Mouse (Mus musculus): Measurements from ENCODE around the gene Med26. TPM values are rescaled to one million over a fixed set of nuclear protein-coding genes. Genes with fewer than 3 reads are reported as not detected.

Med26 gene
- total and polyA plus RNA-seq, 2 experiments from 2014 or later, result 14.2 to 18.6 TPM

DNA sequence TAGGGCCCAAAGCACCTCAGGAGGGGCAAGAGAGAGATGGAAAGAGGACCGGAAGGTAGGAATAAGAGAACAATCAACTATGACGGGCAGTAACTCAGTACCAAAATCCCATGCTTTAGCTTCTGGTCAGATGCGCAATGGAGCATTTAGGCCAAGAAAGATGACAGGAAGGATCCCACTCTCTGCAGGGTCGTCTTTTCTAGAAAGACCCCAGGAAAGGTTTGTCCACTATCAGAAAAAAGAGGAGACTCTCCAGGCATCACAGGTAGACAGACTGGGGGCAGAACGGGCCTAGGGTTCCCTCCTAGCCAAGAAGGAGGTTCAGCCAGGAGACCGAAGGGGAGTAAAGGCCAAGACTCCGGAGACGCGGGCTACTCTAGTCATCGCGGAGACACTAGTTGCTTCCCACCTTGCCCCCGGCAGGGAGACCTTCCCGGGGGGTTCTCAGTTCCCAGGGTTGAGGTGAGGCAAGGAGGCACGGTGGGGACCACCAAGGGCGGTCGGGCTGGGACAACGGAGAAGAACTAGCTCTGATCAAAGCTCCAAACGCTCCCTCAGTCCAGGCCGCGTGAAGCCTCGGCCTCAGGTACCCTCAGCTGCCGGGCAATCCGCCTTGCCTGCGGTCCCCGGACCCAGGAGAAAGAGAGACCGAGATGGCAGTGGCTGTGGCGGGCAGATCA is 808 bp downstream of the Med26 start:
- Histone ChIP-seq H3K9me3 (ENCODE audit: low read length) (no peaks in the 10 kb centered on the region), H3K4me3 (ENCODE audit: low read depth, low read length) (peak overlapping the region; percentile 94), H3K4me1 (ENCODE audit: insufficient read depth) (peaks cover 15% of the 10 kb centered on the region; the same call in 1 of the 2 replicates), H3K4me2 (ENCODE audit: low read depth) (peak overlapping the region; percentile 81), H3K27me3 (ENCODE audit: insufficient read depth, low read length) (no peaks in the 10 kb centered on the region), H3K27ac (ENCODE audit: low read depth, low read length) (peak overlapping the region; percentile 90), H3K36me3 (ENCODE audit: insufficient read depth) (no peaks in the 10 kb centered on the region; the same call in 1 of the 2 replicates), H3K9ac (peak overlapping the region; percentile 85)
- ATAC-seq, result no peak
- 3% methylated on average over 27 of the region's 27 CpGs for WGBS
- DNase-seq, result peak; percentile 11
- TF ChIP-seq CTCF (IDR thresholded peaks at IDR 0.05; ENCODE audit: low read depth), result no peak

DNA sequence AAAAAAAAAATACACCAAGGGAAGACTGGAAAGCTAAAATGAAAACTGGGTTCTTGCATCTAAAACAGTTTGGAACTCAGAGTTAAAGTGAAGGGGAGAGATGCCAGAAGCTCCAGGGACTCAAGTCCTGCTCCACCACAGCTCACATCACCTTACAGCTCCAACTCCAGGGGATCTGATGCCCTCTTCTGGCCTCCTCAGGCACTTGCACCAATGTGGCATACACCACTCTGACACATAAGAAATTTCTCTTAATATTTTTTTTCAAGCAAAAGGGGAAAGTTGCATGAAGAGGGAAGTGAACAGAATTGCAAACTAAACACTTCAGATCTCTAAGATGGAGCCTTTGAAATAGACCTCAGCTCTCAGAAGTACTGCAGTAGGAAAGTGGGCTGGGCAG is 8.8 kb downstream of the Med26 start:
- TF ChIP-seq CTCF (IDR thresholded peaks at IDR 0.05; ENCODE audit: low read depth), result no peak; the same call in 1 of the 2 replicates
- Histone ChIP-seq H3K27ac (ENCODE audit: low read depth, low read length) (no peak overlapping the region), H3K4me2 (ENCODE audit: low read depth) (no peak overlapping the region), H3K9ac (no peak overlapping the region), H3K9me3 (ENCODE audit: low read length) (no peaks in the 10 kb centered on the region), H3K36me3 (ENCODE audit: insufficient read depth) (no peaks in the 10 kb centered on the region; the same call in 1 of the 2 replicates), H3K27me3 (ENCODE audit: insufficient read depth, low read length) (no peaks in the 10 kb centered on the region), H3K4me3 (ENCODE audit: low read depth, low read length) (no peak overlapping the region), H3K4me1 (ENCODE audit: insufficient read depth) (0 out of 2 replicates have a peak, but pooled peaks cover 5% of the 10 kb centered on the region)
- no peak for DNase-seq
- no peak for ATAC-seq

DNA sequence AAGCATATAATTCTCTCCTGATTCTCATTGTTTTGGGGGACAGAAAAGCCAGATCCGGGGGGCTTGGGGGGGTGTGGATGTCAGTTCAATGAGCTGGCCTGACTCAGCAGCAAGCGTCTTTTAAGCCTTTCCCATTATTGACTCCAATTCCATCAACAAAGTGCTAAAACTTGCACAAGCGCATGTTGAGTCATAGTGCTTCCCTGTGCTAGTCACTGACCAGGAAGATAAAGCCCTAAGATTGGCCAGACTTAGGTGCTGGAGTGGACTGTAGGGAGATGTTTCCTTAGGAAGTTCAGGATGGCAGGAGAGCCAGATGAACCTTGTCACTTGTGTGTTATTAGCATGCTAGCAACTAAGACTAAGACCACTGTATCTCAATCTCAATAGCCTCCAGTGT is 13.2 kb downstream of the Med26 start:
- H3K4me2 ChIP-seq (ENCODE audit: low read depth), result no peak overlapping the region
- ATAC-seq, result no peak
- no peaks in the 10 kb centered on the region for H3K27me3 ChIP-seq (ENCODE audit: insufficient read depth, low read length)
- no peak overlapping the region for H3K4me3 ChIP-seq (ENCODE audit: low read depth, low read length)
- no peaks in the 10 kb centered on the region for H3K36me3 ChIP-seq (ENCODE audit: insufficient read depth)
- no peak overlapping the region for H3K9ac ChIP-seq
- WGBS, result 97% methylated on average over 3 of the region's 3 CpGs
- no peaks in the 10 kb centered on the region for H3K9me3 ChIP-seq (ENCODE audit: low read length)
- TF ChIP-seq CTCF (IDR thresholded peaks at IDR 0.05; ENCODE audit: low read depth), result no peak
- no peak overlapping the region for H3K27ac ChIP-seq (ENCODE audit: low read depth, low read length)
- DNase-seq, result no peak
- 0 out of 2 replicates have a peak, but pooled peaks cover 5% of the 10 kb centered on the region for H3K4me1 ChIP-seq (ENCODE audit: insufficient read depth)

DNA sequence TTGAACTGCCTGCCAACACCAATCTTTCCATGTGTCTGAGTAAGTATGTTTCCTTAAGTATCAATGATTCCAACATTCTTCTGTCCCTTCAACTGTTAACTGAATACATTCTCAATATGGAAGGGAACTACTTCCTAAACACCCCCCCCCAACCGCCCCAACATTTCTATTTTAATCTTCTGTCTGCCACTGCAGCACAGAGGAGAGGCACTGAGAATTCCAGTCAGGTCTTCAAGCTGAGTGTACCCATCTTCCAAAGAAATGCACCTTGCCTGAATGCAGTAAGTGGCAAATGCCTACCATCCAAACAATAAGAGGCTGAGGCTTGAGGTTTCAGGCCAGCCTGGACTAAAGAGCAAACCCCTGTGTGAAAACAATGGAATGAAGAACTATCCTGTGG is 16.0 kb downstream of the Med26 start:
- H3K4me1 ChIP-seq (ENCODE audit: insufficient read depth), result no peaks in the 10 kb centered on the region
- no peak overlapping the region for H3K27ac ChIP-seq (ENCODE audit: low read depth, low read length)
- H3K36me3 ChIP-seq (ENCODE audit: insufficient read depth), result no peaks in the 10 kb centered on the region
- no peak for DNase-seq
- H3K9ac ChIP-seq, result no peak overlapping the region
- H3K4me3 ChIP-seq (ENCODE audit: low read depth, low read length), result no peak overlapping the region
- ATAC-seq, result no peak
- 97% methylated on average over 1 of the region's 1 CpGs for WGBS
- H3K4me2 ChIP-seq (ENCODE audit: low read depth), result no peak overlapping the region
- no peaks in the 10 kb centered on the region for H3K27me3 ChIP-seq (ENCODE audit: insufficient read depth, low read length)
- no peaks in the 10 kb centered on the region for H3K9me3 ChIP-seq (ENCODE audit: low read length)
- no peak for TF ChIP-seq CTCF (IDR thresholded peaks at IDR 0.05; ENCODE audit: low read depth)

DNA sequence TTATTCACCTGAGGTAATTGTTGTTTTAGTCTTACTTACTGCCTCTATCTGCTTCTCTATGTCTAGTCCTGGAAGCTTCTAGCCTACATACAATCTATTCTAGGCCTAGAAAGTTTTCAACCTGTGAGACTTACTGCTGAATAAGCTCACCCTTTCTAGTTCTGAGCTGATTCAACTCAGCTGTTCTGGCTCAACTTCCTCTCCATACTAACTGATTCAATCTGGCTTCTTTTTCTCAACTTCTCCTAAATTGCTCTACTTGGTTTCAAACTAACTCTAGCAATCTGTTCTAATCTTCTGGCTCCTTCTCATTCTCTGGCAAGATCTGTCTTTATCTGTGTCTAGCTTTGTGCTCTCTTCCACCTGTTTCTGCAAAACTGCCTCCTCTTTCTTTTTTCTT is 26.2 kb downstream of the Med26 start:
- Histone ChIP-seq H3K4me3 (ENCODE audit: low read depth, low read length) (no peak overlapping the region), H3K4me2 (ENCODE audit: low read depth) (no peak overlapping the region), H3K27ac (ENCODE audit: low read depth, low read length) (no peak overlapping the region), H3K36me3 (ENCODE audit: insufficient read depth) (no peaks in the 10 kb centered on the region), H3K27me3 (ENCODE audit: insufficient read depth, low read length) (no peaks in the 10 kb centered on the region), H3K9ac (no peak overlapping the region), H3K9me3 (ENCODE audit: low read length) (no peaks in the 10 kb centered on the region), H3K4me1 (ENCODE audit: insufficient read depth) (no peaks in the 10 kb centered on the region)
- no peak for DNase-seq
- no peak for TF ChIP-seq CTCF (IDR thresholded peaks at IDR 0.05; ENCODE audit: low read depth)
- peak; percentile 14; the same call in 1 of the 2 replicates for ATAC-seq

DNA sequence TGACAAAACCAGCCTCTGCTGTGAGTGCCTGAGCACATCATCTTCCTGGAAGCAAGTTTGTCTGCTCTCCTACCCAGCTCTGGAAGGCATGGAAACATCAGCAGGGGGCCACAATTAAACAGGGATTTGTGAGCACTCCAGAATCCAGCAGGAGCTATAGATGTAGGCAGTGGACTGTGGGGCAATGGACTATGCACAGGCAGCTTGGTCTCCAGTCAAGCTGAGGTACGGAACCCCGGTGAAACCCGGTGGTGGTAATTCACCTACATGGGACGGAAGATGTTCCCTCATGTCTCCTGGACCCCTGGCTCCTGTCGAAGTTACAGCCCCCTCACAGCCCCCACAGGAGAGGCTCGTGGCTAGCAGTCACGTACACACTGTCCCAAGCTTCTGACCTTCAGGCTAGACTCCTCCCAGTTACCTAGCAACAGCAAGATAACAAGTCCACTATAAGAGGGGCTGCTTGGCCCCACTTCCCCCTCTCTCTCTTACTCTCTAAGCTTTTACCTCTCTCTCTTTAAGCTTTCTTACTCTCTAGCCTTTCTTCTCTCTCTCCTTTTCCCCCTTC is 30.6 kb downstream of the Med26 start:
- Histone ChIP-seq H3K9me3 (ENCODE audit: low read length) (no peaks in the 10 kb centered on the region), H3K27ac (ENCODE audit: low read depth, low read length) (no peak overlapping the region), H3K27me3 (ENCODE audit: insufficient read depth, low read length) (no peaks in the 10 kb centered on the region), H3K36me3 (ENCODE audit: insufficient read depth) (no peaks in the 10 kb centered on the region), H3K4me3 (ENCODE audit: low read depth, low read length) (no peak overlapping the region), H3K9ac (no peak overlapping the region), H3K4me2 (ENCODE audit: low read depth) (no peak overlapping the region), H3K4me1 (ENCODE audit: insufficient read depth) (no peaks in the 10 kb centered on the region)
- no peak for TF ChIP-seq CTCF (IDR thresholded peaks at IDR 0.05; ENCODE audit: low read depth)
- DNase-seq, result no peak
- no peak for ATAC-seq
- 67% methylated on average over 7 of the region's 7 CpGs for WGBS

DNA sequence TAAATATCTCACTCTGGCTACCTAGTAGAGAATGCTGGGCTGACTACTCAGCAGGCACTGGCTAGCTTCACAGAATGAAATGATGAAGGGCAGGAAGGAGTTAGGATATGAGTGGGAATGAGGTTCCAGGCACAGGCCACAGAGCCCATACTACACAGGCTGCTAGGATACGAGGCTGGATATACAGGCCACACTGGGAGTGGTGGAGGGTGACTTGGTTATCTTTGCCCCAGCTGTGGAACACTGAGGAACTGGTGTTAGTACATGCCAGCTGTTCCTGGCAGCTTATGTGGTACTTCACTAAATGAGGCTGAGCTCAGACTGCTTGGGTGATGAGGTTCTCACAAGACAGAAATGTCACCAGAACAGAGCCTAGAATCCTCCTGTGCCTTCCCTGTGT is 34.9 kb downstream of the Med26 start:
- DNase-seq (no peak), ATAC-seq (no peak)
- no peak for TF ChIP-seq CTCF (IDR thresholded peaks at IDR 0.05; ENCODE audit: low read depth)
- H3K27ac ChIP-seq (ENCODE audit: low read depth, low read length), result no peak overlapping the region
- no peak overlapping the region for H3K4me2 ChIP-seq (ENCODE audit: low read depth)
- H3K4me3 ChIP-seq (ENCODE audit: low read depth, low read length), result no peak overlapping the region
- H3K9me3 ChIP-seq (ENCODE audit: low read length), result no peaks in the 10 kb centered on the region
- no peak overlapping the region for H3K9ac ChIP-seq
- no peaks in the 10 kb centered on the region for H3K4me1 ChIP-seq (ENCODE audit: insufficient read depth)
- no peaks in the 10 kb centered on the region for H3K36me3 ChIP-seq (ENCODE audit: insufficient read depth)
- no peaks in the 10 kb centered on the region for H3K27me3 ChIP-seq (ENCODE audit: insufficient read depth, low read length)
- 87% methylated on average over 1 of the region's 1 CpGs for WGBS

All from forebrain, postnatal 0 days (tissue).